Mouse (Mus musculus): ENCODE measurements around the gene Sesn2. TPM values are rescaled to one million over a fixed set of nuclear protein-coding genes. Genes with fewer than 3 reads are reported as not detected.

Gene Sesn2
- total and polyA plus RNA-seq, 3 experiments = 15.6 to 32.1 (median 20.1) TPM

- DNase-seq = peak; percentile 90
These were observed 4.3 kb upstream of the Sesn2 start for GRCm38 (mm10) chr4:132514555-132515135.

- DNase-seq = peak; percentile 56
These were observed 3.3 kb upstream of the Sesn2 start for GRCm38 (mm10) chr4:132513395-132514273.

- no peak for DNase-seq
These were observed 1.8 kb upstream of the Sesn2 start for GRCm38 (mm10) chr4:132512080-132512479.

- peak; percentile 86 for DNase-seq
These were observed 542 bp downstream of the Sesn2 start for GRCm38 (mm10) chr4:132509621-132510296.

GRCm38 (mm10) chr4:132507210-132507609 lies 3.1 kb downstream of the Sesn2 start:
- no peak for DNase-seq

GRCm38 (mm10) chr4:132506250-132506649 lies 4.1 kb downstream of the Sesn2 start:
- DNase-seq = no peak

GRCm38 (mm10) chr4:132505800-132506199 lies 4.5 kb downstream of the Sesn2 start:
- no peak for DNase-seq

DNA sequence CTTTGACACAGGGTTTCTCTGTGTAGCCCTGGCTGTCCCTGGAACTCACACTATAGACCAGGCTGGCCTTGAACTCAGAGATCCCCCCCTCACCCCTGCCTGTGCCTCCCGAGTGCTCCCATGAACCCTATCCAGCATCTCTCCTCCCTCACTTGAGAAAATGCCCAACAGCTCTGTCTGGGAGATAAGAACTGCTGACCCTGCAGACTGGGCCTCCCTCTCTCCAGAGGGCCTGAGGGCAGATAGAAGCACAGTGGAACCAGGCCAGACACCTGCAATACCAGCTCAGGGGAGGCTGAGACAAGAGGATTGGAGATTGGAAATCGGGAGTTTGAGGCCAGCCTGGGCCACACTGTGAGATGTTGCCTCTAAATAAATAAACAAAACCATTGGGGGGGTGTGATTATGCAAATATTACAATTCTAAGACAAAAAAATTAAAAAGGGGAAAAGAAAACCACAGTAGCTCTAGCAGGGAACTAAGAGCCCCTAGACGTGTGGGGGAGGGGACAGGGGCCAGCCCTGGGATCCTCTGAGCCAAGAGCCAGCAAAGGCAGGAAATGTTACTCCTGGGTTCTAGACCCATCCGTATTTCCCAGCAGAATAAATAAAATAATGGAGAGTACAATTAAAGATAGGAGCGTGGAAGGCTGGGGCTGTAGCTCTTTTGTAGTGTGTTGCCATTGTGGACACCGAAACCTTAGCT lies 5.1 kb downstream of the Sesn2 start:
- DNase-seq = no peak

GRCm38 (mm10) chr4:132503344-132503743 lies 7.0 kb downstream of the Sesn2 start:
- DNase-seq = no peak

DNA sequence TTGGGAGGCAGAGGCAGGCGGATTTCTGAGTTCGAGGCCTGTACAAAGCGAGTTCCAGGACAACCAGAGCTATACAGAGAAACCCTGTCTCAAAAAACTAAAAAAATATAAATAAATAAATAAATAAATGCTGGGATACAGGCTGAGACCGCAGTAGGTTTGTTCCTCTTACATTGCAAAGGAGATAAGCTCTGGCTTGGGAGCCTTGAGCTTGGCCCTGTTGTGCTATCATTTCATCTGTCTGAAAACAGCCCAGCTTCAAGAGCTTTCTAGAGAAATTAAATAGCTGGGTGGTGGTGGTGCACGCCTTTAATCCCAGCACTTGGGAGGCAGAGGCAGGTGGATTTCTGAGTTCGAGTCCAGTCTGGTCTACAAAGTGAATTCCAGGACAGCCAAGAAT lies 8.7 kb downstream of the Sesn2 start:
- DNase-seq = no peak

GRCm38 (mm10) chr4:132494271-132494918 lies 15.9 kb downstream of the Sesn2 start:
- DNase-seq = no peak

- DNase-seq = peak; percentile 38
These were observed 17.9 kb downstream of the Sesn2 start for GRCm38 (mm10) chr4:132492178-132493060.

DNA sequence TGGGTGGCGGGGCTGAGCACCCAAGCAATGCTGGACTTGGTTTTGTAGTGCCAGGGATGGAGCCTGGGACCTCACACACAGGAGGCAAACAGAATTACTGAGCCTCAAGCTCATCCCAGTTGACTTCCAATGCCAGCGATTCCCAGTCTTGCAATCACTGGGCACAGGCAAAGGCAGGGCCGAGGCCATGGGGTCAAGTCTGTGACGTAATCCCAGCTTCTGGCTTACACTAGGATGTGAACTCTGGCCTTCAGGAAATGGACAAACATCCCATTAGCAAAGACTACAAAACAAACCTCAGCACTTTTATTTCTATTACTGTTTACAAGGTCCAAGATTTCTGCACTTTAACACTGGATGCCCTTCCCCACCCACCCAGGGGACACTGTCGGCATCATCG lies 18.6 kb downstream of the Sesn2 start:
- DNase-seq = peak; percentile 79

- no peak for DNase-seq
These were observed 19.2 kb downstream of the Sesn2 start for GRCm38 (mm10) chr4:132491057-132491456.

DNA sequence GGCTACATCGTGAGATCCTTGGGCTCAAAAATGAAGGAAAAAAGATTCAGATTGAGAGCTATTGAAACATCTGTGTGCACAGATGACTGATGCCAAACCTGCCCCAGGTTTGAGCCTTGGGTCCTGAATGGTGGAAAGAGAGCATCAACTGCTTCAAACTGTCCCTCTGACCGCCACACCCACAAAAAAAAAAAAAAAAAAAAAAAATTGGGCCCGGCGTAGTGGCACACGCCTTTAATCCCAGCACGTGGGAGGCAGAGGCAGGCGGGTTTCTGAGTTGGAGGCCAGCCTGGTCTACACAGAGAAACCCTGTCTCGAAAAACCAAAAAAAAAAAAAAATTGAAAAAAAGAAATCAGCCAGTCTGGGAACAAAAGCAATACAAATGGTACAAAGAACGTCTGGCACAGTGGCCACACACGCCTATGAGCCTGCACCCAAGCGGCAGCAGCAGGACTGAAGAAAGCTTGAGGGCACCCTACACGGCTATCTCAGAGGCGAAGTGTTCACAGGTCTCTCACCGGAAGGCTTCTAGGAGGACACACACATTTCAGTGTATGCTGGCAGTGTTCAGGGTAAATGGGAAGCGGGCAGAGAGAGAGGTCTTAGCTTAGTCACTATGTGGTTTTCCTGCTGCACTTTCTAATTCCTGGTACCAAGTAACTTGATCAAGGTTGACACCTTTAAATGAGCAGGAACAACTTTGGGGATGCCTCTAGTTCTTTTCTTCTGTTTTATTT lies 19.9 kb downstream of the Sesn2 start:
- DNase-seq = no peak

GRCm38 (mm10) chr4:132488976-132489375 lies 21.3 kb downstream of the Sesn2 start:
- DNase-seq = no peak

- no peak for DNase-seq
These were observed 21.8 kb downstream of the Sesn2 start for GRCm38 (mm10) chr4:132488521-132488920.

DNA sequence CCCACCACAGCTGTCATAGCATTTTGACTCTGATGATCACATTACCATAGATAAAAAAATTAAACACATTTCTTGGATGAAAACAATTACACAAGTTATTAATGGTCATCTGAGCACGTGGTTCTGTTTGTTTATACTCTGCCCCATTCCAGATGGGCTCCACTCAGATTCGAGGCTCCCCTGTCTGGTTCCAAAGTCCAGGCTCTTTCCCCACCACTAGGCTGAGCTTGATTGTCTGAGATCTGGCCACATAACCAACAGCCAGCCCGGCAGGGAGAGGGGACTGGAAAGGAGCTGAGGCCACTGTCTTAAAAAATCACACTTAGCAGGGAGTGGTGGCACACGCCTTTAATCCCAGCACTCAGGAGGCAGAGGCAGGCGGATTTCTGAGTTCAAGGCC lies 25.5 kb downstream of the Sesn2 start:
- DNase-seq = no peak

DNA sequence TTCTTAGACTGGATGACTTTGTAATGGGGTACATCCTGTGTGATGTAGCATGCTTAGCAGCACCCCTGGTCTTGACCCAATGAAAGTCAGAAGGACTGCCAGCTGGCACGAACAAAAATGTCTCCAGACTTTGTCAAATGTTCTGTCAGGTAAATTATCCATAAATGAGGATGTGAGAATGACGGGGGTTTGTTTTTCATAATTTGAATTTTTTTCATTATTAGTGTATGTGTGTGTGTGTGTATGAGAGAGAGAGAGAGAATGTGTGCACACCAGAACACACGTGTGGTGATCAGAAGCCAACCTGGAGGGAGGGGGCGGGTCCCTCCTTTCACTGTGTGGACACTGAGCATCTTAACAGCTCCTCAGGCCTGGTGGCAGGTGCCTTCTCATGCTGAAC lies 26.1 kb downstream of the Sesn2 start:
- DNase-seq = no peak
